In the genomic region with DNA sequence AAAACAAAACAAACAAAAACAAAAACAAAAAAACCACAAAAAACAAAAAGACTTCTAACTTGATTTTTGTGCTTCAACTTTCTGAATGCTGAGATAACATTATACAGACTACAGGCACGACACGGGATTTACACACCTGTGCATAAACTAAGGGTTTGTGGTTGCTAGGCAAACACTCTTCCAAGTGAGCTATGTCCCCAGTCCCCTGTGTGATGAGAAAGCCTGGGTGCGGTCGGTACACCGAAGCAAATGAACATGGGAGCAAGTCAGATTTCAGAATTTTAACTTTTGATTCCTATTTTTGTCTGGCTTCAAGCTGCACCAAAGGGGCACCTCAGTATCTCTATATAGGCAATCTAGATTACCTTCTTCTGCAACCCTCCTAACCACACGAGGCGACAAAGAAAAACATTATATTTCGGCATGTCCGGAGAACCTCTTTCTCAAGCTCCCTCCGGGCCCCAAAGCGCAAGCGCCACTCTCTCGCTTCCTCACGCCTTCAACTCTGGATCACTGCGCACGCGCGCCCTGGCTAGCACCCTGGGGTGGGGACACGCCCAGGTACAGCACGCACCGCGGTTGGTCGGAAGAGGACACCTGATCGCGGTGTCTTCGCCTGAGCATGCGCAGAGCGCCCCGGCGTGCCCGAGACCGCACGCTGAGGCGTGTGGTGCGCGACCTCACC, we compare ENCODE assay signal across 8 mouse cellular contexts. TPM values are rescaled to one million over a fixed set of nuclear protein-coding genes. Genes with fewer than 3 reads are reported as not detected.
DNase-seq lines count a peak whose midpoint lies in the region; ATAC-seq and TF ChIP-seq lines count a peak whose summit lies in the region.

Gene Parp6 (plus strand): TSS at position 663 of the 685 bp plus-strand sequence.

- H3K27me3 ChIP-seq in hindbrain, embryonic 10.5 days (ENCODE audit: insufficient read depth, poor library complexity, severe bottlenecking) = no peaks in the 10 kb centered on the region
- no peaks in the 10 kb centered on the region for H3K27me3 ChIP-seq in lung, postnatal 0 days (replicated peaks; ENCODE audit: insufficient read depth, low read length)

- 1% methylated on average over 36 of the region's 36 CpGs for WGBS in hindbrain, embryonic 10.5 days
- WGBS in lung, postnatal 0 days = 2% methylated on average over 30 of the region's 36 CpGs

- TF ChIP-seq EP300 in lung, postnatal 0 days (IDR thresholded peaks at IDR 0.05) = no peak

- H3K36me3 ChIP-seq in hindbrain, embryonic 10.5 days = peaks cover 10% of the 10 kb centered on the region; the same call in 1 of the 2 replicates
- H3K36me3 ChIP-seq in lung, postnatal 0 days (ENCODE audit: insufficient read depth, low read length) = no peaks in the 10 kb centered on the region

- H3K9me3 ChIP-seq in hindbrain, embryonic 10.5 days = no peaks in the 10 kb centered on the region
- H3K9me3 ChIP-seq in lung, postnatal 0 days (ENCODE audit: low read length) = no peaks in the 10 kb centered on the region

- H3K9ac ChIP-seq in lung, postnatal 0 days (replicated peaks; ENCODE audit: low read depth) = peak within 1 kb of the TSS; percentile 63

- H3K4me1 ChIP-seq in hindbrain, embryonic 10.5 days (replicated peaks) = peaks cover 22% of the 10 kb centered on the region
- H3K4me1 ChIP-seq in lung, postnatal 0 days (ENCODE audit: insufficient read depth, low read depth, low read length) = 0 out of 2 replicates have a peak, but pooled peaks cover 5% of the 10 kb centered on the region

- peak; percentile 31 for TF ChIP-seq CTCF in lung, postnatal 0 days (IDR thresholded peaks at IDR 0.05)

- H3K4me2 ChIP-seq in lung, postnatal 0 days (replicated peaks; ENCODE audit: low read depth, low read length) = peak within 1 kb of the TSS; percentile 80

- peak; percentile 97 for ATAC-seq in frontal cortex, adult (ENCODE audit: low TSS enrichment)
- ATAC-seq in lung, postnatal 0 days = peak; percentile 100

- peak; percentile 99 for DNase-seq in MN1 (ENCODE audit: low spot score)
- peak; percentile 100 for DNase-seq in cerebellum, adult 9-10 months
- DNase-seq in hindbrain, embryonic 10.5 days (ENCODE audit: low spot score) = peak; percentile 98
- DNase-seq in layer of hippocampus, adult 9-11 months = peak; percentile 100
- DNase-seq in lung, postnatal 0 days (ENCODE audit: low spot score) = peak; percentile 100
- peak; percentile 100 for DNase-seq in ovary, postnatal 14 days (ENCODE audit: low spot score)
- peak; percentile 100 for DNase-seq in thymus, postnatal 14 days

- H3K4me3 ChIP-seq in hindbrain, embryonic 10.5 days = peak within 1 kb of the TSS; percentile 81
- H3K4me3 ChIP-seq in lung, postnatal 0 days (ENCODE audit: low read depth, low read length) = peak within 1 kb of the TSS; percentile 80

- peak within 1 kb of the TSS; percentile 96 for H3K27ac ChIP-seq in hindbrain, embryonic 10.5 days
- peak within 1 kb of the TSS; percentile 91 for H3K27ac ChIP-seq in lung, postnatal 0 days (ENCODE audit: low read length)

RNA-seq across cellular contexts. Expression of gene Parp6, which starts in this region (rescaled TPM):
- 59.1 and 101 TPM in 2 replicates for polyA plus RNA-seq in hindbrain, embryonic 10.5 days (2016; fragmentation: Nextera tagmentation; extraction: Ambion mirVana)
- polyA plus RNA-seq in lung, postnatal 0 days (2015; fragmentation: Nextera tagmentation; extraction: Ambion mirVana) = 18.3 and 22.1 TPM in 2 replicates

Comparison
In these comparisons a context has a peak if more than half of its experiments do, and no peak if none do; other contexts are left out.
1. Peak in every context shown above with its lines: DNase-seq, ATAC-seq, H3K4me3 ChIP-seq and H3K27ac ChIP-seq.